Mouse (Mus musculus) embryonic stem cell, embryonic (primary cell): ENCODE measurements around the gene Olfr885.

Experiments
- CTCF ChIA-PET, 4 experiments: fragments of 300-600 bp in 2 of 4; fragments of 350-600 bp in 2 of 4; sonication (Branson Sonifier 250); formaldehyde crosslinking; loops; one replicate each; lab custom pipeline; 2022; ENCODE audit warnings: inconsistent platforms in 2 of 4; lab: Charles Lee
- POLR2A ChIA-PET, 4 experiments: fragments of 300-600 bp in 2 of 4; fragments of 350-600 bp in 2 of 4; sonication (Branson Sonifier 250); formaldehyde crosslinking; loops; one replicate each; lab custom pipeline; 2022; ENCODE audit warnings: antibody characterized with exemption in 4 of 4, inconsistent platforms in 1 of 4; lab: Charles Lee

The Olfr885 gene

GRCm38 (mm10) chr9:38061022-38061421 is at the start of gene Olfr885:
Olfr885 (plus strand) TSS chr9:38061322.
- CTCF ChIA-PET: no interaction called here
- POLR2A ChIA-PET: no interaction called here

- CTCF ChIA-PET: no interaction called here
These were observed 35.6 kb upstream of the Olfr885 start, which contains the start of gene Olfr883 for GRCm38 (mm10) chr9:38025508-38025907. Olfr883 (plus strand) TSS chr9:38025808.

DNA sequence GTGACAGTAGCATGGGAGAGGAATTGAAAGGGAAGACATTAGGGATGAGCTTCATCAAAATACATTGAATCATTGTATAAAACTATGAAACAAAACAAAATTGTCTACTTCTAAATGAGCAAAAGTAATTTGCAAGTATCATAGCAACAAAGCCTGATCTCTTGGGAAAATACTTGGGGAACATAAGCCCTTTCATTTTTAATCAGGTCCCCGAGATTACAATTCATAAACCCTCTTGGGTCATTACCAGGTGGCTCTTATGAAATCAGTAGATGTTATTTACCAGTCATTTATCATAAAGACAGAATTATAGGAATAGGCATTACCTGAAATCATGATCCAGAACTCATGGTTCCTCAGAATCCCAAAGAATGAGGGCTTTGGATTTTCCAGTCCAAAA is 14.9 kb upstream of the Olfr885 start, which contains the start of gene Olfr884:
Gene Olfr884, plus strand, starts transcription at position 301 of the 400 bp plus-strand sequence.
- POLR2A ChIA-PET: no interaction called here
- CTCF ChIA-PET: no interaction called here

More at GRCm38 (mm10) chr9:38025508-38025907, 35.6 kb upstream of the Olfr885 start, which contains the start of gene Olfr883:
- POLR2A ChIA-PET: no interaction called here

- ChIA-PET CTCF (no interaction called here), POLR2A (no interaction called here)
These were observed 22.6 kb downstream of the Olfr885 start, which contains the start of gene Olfr887 for GRCm38 (mm10) chr9:38083772-38084171. Olfr887 (plus strand) TSS chr9:38084072.

- CTCF ChIA-PET: no interaction called here
- POLR2A ChIA-PET: no interaction called here
These were observed 46.7 kb downstream of the Olfr885 start, which contains the start of gene Olfr888 for GRCm38 (mm10) chr9:38107828-38108227. Olfr888 (plus strand) TSS chr9:38108128.
